Mouse (Mus musculus) intestine, embryonic 16.5 days (tissue): ENCODE data around the gene Cbarp. TPM values are rescaled to one million over a fixed set of nuclear protein-coding genes. Genes with fewer than 3 reads are reported as not detected.

Source experiments
- ATAC-seq: fragments of 200-750 bp; cut with Nextera tagmentation; 2 replicates; pipeline ENCODE4 v1.8.0; 2017; ENCODE audit warnings: moderate TSS enrichment, moderate library complexity
- H3K27ac ChIP-seq: fragments of 300-500 bp; sonication (generic); 2 replicates; pipeline ENCODE4 v1.5.1; 2014; ENCODE audit warnings: mild to moderate bottlenecking, low read length
- H3K27me3 ChIP-seq: fragments of 300-500 bp; sonication (generic); replicated peaks from 2 replicates; pipeline ENCODE4 v1.6.1; 2014; ENCODE audit warnings: low read length, control low read depth, mixed read lengths; ENCODE audit not compliant: control insufficient read depth, insufficient read depth
- H3K36me3 ChIP-seq: fragments of 300-500 bp; sonication (generic); 2 replicates; pipeline ENCODE4 v1.6.1; 2014; ENCODE audit warnings: low read length, control low read depth; ENCODE audit not compliant: control insufficient read depth, insufficient read depth
- H3K4me1 ChIP-seq: fragments of 300-500 bp; sonication (generic); 2 replicates; pipeline ENCODE4 v1.6.1; 2014; ENCODE audit warnings: low read length, control low read depth, mixed read lengths; ENCODE audit not compliant: control insufficient read depth, insufficient read depth
- H3K4me2 ChIP-seq: fragments of 300-500 bp; sonication (generic); 2 replicates; pipeline ENCODE4 v1.6.1; 2014; ENCODE audit warnings: low read depth, low read length, control low read depth
- H3K4me3 ChIP-seq: fragments of 300-500 bp; sonication (generic); 2 replicates; pipeline ENCODE4 v1.5.1; 2014; ENCODE audit warnings: mild to moderate bottlenecking, low read length
- H3K9ac ChIP-seq: fragments of 300-500 bp; sonication (generic); 2 replicates; pipeline ENCODE4 v1.6.1; 2014; ENCODE audit warnings: low read depth, low read length
- H3K9me3 ChIP-seq: fragments of 300-500 bp; sonication (generic); 2 replicates; pipeline ENCODE4 v1.6.1; 2016; ENCODE audit warnings: low read length, control low read depth; ENCODE audit not compliant: control insufficient read depth
- WGBS: fragments of 180-500 bp; shearing (Covaris S2); extraction: QIAGEN DNeasy Blood & Tissue Kit; methylation state at CpG from one replicate; pipeline ENCODE4 v1.1.7; 2014; 5-methylcytosine and 5-hydroxymethylcytosine counted together
- polyA plus RNA-seq: library from polyadenylated mRNA; unstranded; fragments of >200 nt; fragmentation: Nextera tagmentation; extraction: Ambion mirVana; gene quantifications from 2 replicates; pipeline ENCODE4 v1.2.1, GENCODE M21; 2015

The Cbarp gene
- polyA plus RNA-seq, 1 experiment from 2014 or later, result 5.1 TPM

DNA sequence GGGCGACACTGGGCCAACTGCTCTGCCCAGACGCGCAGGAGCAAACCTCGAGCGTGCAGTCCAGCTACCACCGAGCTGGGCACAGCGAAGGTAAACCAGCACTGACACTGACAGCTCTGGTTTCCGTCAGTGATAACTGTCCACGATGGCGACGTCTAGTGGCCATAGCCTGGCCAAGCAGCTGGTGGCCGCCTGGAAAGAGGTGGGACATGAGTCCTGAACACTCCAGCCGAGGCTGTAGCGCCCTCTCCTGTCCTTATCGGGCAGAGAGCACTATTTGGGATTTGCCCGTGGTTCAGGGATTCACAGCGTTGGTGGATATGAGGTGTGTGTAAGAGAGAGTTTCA lies 24.3 kb upstream of the Cbarp start:
- ATAC-seq, result peak; percentile 43
- Histone ChIP-seq H3K4me2 (peak overlapping the region; percentile 97), H3K4me3 (peak overlapping the region; percentile 47), H3K9ac (peak overlapping the region; percentile 67), H3K27me3 (no peaks in the 10 kb centered on the region), H3K27ac (peak overlapping the region; percentile 78), H3K4me1 (peaks cover 68% of the 10 kb centered on the region), H3K36me3 (peaks cover 4% of the 10 kb centered on the region; the same call in 1 of the 2 replicates), H3K9me3 (no peaks in the 10 kb centered on the region)
- whole genome bisulfite sequencing, result under 1% methylated on average over 17 of the region's 17 CpGs

DNA sequence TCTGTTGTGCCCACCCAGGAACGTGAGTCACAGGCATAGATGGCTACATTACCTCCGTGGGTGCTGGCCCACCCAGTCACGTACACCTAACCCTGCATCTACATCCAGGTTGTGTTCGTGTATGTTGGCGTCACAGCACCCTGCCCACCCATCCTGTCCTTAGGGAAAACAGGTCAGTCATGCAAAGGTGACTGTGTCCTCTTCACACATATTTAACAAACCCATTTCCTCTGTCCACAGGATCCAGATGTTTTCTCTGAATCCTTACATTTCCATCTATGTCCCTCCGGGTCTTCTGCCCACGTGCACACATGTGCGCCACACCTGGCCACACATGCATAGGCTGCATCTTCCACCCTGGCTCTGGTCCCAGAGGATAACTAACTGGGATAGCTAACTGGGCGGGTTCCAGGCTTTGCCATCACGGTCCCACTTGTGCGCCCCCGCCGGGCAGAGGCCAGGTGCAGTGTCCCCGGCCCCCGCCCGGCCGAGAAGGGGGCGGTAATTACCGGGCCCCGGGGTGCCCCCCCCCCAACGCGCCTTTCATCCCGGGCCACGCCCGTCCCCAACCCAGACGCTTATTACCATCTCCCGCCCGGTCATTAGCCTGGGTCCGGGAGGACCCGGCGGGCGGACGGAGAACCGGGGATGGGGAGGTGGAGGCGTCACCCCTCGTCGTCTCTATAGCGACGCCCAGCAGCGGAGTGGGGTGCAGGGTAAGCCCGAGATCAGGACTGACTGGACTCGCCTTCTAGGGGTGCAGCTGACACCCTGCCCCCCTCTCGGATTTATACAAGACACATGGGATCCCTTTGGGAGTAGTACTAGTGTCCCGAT lies 23.7 kb upstream of the Cbarp start:
- Histone ChIP-seq H3K4me3 (peak overlapping the region; percentile 47), H3K27me3 (no peaks in the 10 kb centered on the region), H3K4me2 (peak overlapping the region; percentile 97), H3K27ac (peak overlapping the region; percentile 43), H3K4me1 (peaks cover 67% of the 10 kb centered on the region), H3K36me3 (no peaks in the 10 kb centered on the region), H3K9me3 (no peaks in the 10 kb centered on the region), H3K9ac (peak overlapping the region; percentile 67)
- 9% methylated on average over 42 of the region's 44 CpGs for WGBS
- 0 out of 2 replicates have a peak, but pooled peaks have one; percentile 0 for ATAC-seq

DNA sequence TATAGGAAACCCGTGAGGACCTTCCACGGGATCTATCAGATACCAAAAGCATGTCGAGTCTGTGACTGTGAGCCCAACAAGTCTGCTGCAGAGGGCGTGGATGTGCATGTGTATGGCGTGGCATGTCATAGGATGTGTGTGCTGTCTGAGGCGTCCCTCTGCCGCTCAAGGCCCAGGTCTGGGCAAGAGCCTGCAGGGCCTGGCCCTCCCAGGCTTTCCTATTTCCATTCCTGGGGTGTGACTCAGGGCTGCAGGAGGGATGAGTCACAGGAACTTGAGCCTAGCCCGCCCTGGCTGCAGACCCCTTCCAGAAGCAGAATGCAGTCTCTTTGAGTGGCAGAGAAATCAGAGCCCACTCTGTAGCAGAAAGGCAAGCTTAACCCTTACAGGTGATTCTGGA lies 23.1 kb upstream of the Cbarp start:
- ATAC-seq, result no peak
- Histone ChIP-seq H3K9ac (peak overlapping the region; percentile 27; the same call in 1 of the 2 replicates), H3K9me3 (no peaks in the 10 kb centered on the region), H3K36me3 (no peaks in the 10 kb centered on the region), H3K4me1 (peaks cover 70% of the 10 kb centered on the region), H3K27me3 (no peaks in the 10 kb centered on the region), H3K4me3 (no peak overlapping the region), H3K27ac (peak overlapping the region; percentile 40; the same call in 1 of the 2 replicates), H3K4me2 (peak overlapping the region; percentile 11; the same call in 1 of the 2 replicates)
- WGBS, result 71% methylated on average over 8 of the region's 8 CpGs

DNA sequence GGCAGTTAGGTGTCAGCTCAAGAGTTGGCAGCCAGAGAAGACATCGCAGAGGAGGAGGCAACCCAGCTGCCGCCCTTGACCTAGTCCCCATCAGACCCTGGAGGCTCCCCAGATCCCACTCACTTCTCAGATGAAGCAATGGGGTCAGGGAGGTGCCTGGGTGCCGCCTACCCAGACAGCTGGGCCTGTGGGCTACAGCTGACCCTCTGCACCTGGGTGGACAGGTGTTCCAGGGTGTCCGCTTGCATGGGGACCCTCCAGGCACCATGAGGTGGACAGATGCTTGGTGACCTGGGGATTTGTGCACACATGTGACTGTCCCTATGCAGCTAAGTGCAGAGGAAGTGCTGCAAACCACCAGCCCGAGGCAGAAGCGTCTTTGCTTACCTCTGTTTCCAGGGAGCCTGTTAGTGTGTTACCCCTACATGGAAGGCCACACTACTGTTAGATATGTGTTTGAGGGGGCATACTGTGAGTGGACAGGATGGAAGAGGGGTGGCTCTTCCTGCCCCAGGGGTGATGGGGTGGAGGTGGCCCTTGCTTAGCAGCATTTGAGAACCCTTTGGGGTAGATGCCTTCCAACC lies 22.2 kb upstream of the Cbarp start:
- H3K27me3 ChIP-seq, result no peaks in the 10 kb centered on the region
- H3K4me1 ChIP-seq, result peaks cover 75% of the 10 kb centered on the region
- 0 out of 2 replicates have a peak overlapping the region, but pooled peaks have one; percentile 84 for H3K4me2 ChIP-seq
- 78% methylated on average over 6 of the region's 6 CpGs for WGBS
- no peak overlapping the region for H3K4me3 ChIP-seq
- H3K9me3 ChIP-seq, result no peaks in the 10 kb centered on the region
- H3K27ac ChIP-seq, result peak overlapping the region; percentile 98
- peak overlapping the region; percentile 30; the same call in 1 of the 2 replicates for H3K9ac ChIP-seq
- ATAC-seq, result no peak
- H3K36me3 ChIP-seq, result no peaks in the 10 kb centered on the region

DNA sequence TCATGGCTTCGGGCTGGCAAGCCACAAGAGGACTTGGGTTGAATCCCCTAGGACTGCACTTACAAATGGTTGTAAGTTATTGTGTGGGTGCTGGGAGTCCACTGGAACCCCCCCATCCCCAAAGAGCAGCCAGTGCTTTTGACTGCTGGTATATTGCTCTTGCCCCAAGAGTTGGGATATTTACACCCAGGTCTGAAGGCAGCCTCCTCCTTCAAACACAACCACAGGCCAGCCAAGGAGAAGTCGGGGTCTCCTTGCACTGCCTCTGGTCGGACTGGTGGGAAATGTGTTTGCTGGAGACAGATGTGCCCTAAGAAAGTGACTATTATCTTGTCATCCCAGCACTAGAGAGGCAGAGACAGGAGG lies 21.6 kb upstream of the Cbarp start:
- 68% methylated on average over 3 of the region's 3 CpGs for WGBS
- H3K27ac ChIP-seq, result peak overlapping the region; percentile 98
- no peak overlapping the region; the same call in 1 of the 2 replicates for H3K9ac ChIP-seq
- H3K4me3 ChIP-seq, result no peak overlapping the region
- peak overlapping the region; percentile 84 for H3K4me2 ChIP-seq
- 0 out of 2 replicates have a peak, but pooled peaks cover 2% of the 10 kb centered on the region for H3K36me3 ChIP-seq
- no peak for ATAC-seq
- H3K4me1 ChIP-seq, result peaks cover 80% of the 10 kb centered on the region
- no peaks in the 10 kb centered on the region for H3K27me3 ChIP-seq
- H3K9me3 ChIP-seq, result no peaks in the 10 kb centered on the region

DNA sequence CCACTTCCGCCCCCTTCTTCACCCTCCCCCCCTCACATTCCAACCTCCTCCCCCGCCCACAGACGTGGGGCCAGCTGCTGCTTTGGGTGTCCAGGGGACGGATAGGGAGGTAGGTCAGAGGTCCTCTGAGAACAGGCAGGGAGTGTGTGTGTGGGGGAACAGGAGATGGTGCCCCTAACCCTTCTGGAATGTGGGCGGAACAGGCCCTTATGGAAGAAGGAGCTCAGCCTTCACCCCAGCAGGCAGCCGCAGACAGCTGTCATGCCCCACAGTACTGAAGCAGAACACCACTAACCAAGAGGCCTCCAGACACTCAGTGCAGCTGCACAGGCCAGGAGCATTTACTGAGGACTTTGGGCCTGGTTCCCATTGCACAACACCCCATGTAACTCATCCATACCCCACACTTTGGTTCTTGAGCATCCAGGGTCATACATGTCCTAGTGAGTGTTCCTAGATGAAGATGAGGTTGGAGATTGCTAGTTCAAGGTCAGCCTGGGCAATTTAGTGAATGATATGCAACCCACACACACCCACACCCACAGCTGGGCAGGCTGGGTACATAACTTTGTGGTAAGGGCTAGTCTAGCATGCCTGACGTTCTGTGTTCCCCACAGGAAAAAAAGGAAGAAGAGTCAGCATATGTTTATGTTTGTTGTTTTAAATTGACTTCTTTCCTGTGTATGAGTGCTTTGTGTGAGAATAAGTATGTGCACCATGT lies 21.0 kb upstream of the Cbarp start:
- Histone ChIP-seq H3K36me3 (peaks cover 3% of the 10 kb centered on the region; the same call in 1 of the 2 replicates), H3K4me3 (peak overlapping the region; percentile 50), H3K9ac (peak overlapping the region; percentile 70), H3K4me2 (peak overlapping the region; percentile 84), H3K27ac (peak overlapping the region; percentile 98), H3K4me1 (peaks cover 82% of the 10 kb centered on the region), H3K27me3 (no peaks in the 10 kb centered on the region), H3K9me3 (no peaks in the 10 kb centered on the region)
- WGBS, result 8% methylated on average over 6 of the region's 7 CpGs
- peak; percentile 7; the same call in 1 of the 2 replicates for ATAC-seq

DNA sequence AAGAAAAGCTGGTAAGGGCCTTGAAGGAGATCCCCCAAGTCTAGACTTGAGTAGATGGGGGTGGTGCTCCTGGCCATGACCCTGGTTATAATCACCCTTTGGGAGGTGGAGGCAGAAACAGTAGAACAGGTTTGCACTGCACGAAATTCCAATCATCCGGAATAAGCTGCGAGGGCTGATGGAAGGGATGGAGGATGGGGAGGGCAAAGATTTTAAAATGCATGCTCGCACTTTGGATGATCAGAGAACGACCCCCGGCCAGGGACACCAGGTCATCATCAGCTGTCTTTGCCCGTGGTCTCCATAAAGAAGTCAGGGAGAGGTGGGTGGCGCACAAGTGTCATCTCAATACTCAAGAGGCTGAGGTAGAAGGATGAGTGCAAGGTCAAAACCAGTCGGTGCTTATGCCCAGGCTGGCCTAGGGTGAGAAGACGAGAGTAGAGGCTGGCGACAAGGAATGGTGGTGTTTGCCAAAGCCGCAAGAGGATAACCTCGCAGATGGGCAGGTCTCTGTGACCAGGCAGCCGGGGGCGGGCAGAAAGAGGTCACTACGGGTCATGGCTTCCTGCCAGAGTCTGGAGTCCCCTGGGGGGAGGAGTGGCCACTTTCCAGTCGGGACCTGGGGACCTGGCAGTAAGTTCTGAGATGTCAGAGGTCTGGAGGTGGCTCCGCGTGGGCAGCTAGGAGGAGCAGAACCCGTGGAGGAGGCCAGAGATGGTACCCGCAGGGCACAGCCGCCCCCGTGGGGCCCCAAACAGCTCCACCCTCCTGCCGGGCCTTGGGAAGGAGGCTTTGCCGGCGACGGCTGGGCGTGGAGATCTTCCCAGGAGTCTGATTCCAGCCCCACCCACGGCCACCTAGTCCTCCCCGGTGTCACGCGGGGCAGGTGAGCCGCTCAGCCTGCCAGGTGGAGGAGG lies 20.1 kb upstream of the Cbarp start:
- H3K36me3 ChIP-seq, result peaks cover 7% of the 10 kb centered on the region; the same call in 1 of the 2 replicates
- H3K9me3 ChIP-seq, result no peaks in the 10 kb centered on the region
- H3K27ac ChIP-seq, result peak overlapping the region; percentile 98
- H3K4me2 ChIP-seq, result peak overlapping the region; percentile 84
- peak overlapping the region; percentile 70 for H3K9ac ChIP-seq
- H3K27me3 ChIP-seq, result no peaks in the 10 kb centered on the region
- peak; percentile 24 for ATAC-seq
- H3K4me1 ChIP-seq, result peaks cover 83% of the 10 kb centered on the region
- H3K4me3 ChIP-seq, result peak overlapping the region; percentile 50
- WGBS, result 2% methylated on average over 33 of the region's 33 CpGs

DNA sequence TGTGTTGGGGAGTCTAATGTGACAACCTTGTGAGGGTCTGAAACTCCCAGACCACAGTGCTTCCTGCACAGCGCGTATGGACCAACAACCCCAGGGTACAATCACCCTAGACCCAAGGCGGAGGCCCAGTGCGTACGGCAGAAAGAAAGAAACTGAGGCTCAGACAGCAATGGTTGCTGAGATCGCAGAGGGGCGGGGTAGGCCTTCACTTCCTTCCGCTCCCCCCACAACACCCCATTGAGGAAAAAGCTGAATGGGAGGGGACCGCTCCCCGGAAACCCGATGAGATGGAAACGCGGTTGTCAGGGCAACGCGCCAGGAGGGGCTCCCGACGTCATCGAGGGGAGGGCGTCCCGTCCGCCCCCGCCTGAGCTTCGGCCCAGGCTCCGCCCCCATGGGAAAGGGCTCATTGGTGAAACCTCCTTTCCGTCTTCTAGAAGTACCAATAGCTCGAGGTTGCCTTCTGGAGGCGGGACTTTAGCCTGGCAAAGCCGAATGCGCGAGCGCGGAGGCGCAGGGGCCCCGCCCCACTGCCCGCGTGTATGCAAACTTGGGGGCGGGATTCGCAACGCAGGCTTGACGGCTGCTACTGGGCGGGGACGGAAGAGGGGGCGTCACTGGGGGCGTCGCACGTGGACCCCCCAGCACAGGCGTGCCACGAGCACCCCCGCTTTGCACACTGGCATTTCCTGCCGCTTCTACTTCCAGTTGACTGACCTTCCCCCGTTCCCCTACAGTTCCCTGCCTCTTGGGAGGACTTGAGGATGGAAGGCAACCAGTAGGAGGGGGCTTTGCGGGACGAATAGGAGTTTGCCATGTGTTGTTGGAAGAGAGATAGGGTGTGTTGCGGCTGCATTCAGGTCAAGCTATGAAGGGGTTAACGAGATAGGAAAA lies 19.2 kb upstream of the Cbarp start:
- under 1% methylated on average over 55 of the region's 55 CpGs for WGBS
- Histone ChIP-seq H3K27ac (peak overlapping the region; percentile 98), H3K4me2 (peak overlapping the region; percentile 84), H3K9me3 (no peaks in the 10 kb centered on the region), H3K4me3 (peak overlapping the region; percentile 50), H3K27me3 (no peaks in the 10 kb centered on the region), H3K4me1 (peaks cover 86% of the 10 kb centered on the region), H3K36me3 (peaks cover 16% of the 10 kb centered on the region), H3K9ac (peak overlapping the region; percentile 70)
- ATAC-seq, result peak; percentile 74
